Mouse (Mus musculus): Measurements from ENCODE around the gene Rbfox3.

GRCm38 (mm10) chr11:118573000-118573399, 338.4 kb downstream of the Rbfox3 start:
- TF ChIP-seq CTCF (IDR thresholded peaks at IDR 0.05; ENCODE audit: extremely low read depth, insufficient read depth, low read length), result no peak
- TF ChIP-seq POLR2A (IDR thresholded peaks at IDR 0.05; ENCODE audit: extremely low read depth, insufficient read depth, low read length), result no peak
